Mouse (Mus musculus): ENCODE data around the gene Cstad. TPM values are rescaled to one million over a fixed set of nuclear protein-coding genes. Genes with fewer than 3 reads are reported as not detected.
A peak's percentile ranks its signal among the peaks of the same experiment; 100 is the strongest.

Gene Cstad
- polyA plus RNA-seq, 1 experiment from 2014 or later: 0.91 TPM

GRCm38 (mm10) chr2:30627338-30627737 is 32.5 kb downstream of the Cstad start:
- ATAC-seq (ENCODE audit: low FRiP score, low TSS enrichment): no peak

DNA sequence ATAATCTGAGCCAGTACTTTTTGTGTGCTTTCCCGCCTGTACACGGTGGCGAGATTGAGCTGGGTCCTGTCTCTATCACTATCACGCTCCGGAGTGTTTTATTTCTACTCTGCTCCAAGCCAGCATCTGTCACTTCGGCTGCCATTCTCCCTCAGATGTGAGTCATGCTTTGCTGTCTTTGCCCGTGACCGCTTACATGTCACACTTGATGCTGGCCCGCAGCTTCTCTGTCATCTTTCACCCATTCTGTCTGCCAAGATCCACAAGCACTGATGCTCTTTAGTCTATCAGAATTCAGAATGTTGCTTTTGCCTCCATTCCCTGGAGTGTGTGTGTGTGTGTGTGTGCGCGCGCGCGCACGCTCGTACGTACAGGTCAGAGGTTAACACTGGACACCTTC is 33.5 kb downstream of the Cstad start:
- no peak for ATAC-seq (ENCODE audit: low FRiP score, low TSS enrichment)
- no peak overlapping the region for H3K4me2 ChIP-seq (replicated peaks; ENCODE audit: low read depth, low read length)
- H3K4me1 ChIP-seq (ENCODE audit: control insufficient read depth, insufficient read depth, low read length): peaks cover 4% of the 10 kb centered on the region; the same call in 1 of the 2 replicates
- H3K9ac ChIP-seq (ENCODE audit: low read depth, low read length): no peak overlapping the region
- H3K4me3 ChIP-seq (ENCODE audit: low read length): no peak overlapping the region
- H3K9me3 ChIP-seq (ENCODE audit: control insufficient read depth, low read length): no peaks in the 10 kb centered on the region
- no peak overlapping the region for H3K27ac ChIP-seq (ENCODE audit: low read depth, low read length)
- H3K27me3 ChIP-seq (ENCODE audit: control insufficient read depth, insufficient read depth, low read length): no peaks in the 10 kb centered on the region
- 92% methylated on average over 17 of the region's 17 CpGs for WGBS
- no peaks in the 10 kb centered on the region for H3K36me3 ChIP-seq (ENCODE audit: control insufficient read depth, insufficient read depth, low read length)

More at GRCm38 (mm10) chr2:30627338-30627737, 32.5 kb downstream of the Cstad start:
- Histone ChIP-seq H3K9ac (ENCODE audit: low read depth, low read length) (no peak overlapping the region), H3K36me3 (ENCODE audit: control insufficient read depth, insufficient read depth, low read length) (no peaks in the 10 kb centered on the region), H3K9me3 (ENCODE audit: control insufficient read depth, low read length) (no peaks in the 10 kb centered on the region), H3K27ac (ENCODE audit: low read depth, low read length) (no peak overlapping the region), H3K4me1 (ENCODE audit: control insufficient read depth, insufficient read depth, low read length) (peaks cover 4% of the 10 kb centered on the region; the same call in 1 of the 2 replicates), H3K4me2 (replicated peaks; ENCODE audit: low read depth, low read length) (no peak overlapping the region), H3K27me3 (ENCODE audit: control insufficient read depth, insufficient read depth, low read length) (no peaks in the 10 kb centered on the region), H3K4me3 (ENCODE audit: low read length) (no peak overlapping the region)
- WGBS: 98% methylated on average over 3 of the region's 3 CpGs

DNA sequence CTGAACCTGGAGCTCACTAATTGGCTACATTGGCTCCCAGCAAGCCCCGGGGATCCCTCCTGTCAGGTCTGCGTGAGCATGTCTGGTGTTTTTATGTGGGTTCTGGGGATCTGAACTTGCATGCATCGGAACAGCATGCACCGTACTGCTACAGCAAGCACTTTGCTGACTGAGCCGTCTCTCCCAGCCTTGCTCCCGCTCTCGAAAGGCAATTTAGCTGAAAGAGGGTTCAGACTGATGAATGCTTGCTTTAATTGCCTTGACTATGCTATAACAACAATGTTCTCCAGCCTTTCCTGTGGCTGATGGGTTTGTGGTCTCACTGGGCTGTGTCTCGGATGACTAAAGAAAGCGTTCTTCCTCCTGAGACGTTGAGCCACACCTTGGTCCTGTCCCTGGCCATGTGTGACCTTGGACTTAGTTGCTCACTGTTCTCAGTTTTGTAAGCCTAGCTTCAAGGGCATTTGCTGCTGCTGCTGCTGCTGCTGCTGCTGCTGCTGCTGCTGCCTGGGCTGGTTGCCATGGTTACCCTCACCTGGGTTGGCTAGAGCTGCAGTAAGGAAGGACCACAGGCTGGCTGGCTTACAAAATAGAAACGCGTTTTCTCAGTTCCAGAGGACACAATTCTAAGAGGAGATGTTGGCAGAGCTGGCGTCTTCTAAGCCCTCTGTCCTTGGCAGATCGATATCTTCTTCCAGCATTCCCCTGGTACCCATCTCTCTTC is 34.4 kb downstream of the Cstad start:
- no peak overlapping the region for H3K4me2 ChIP-seq (replicated peaks; ENCODE audit: low read depth, low read length)
- H3K27me3 ChIP-seq (ENCODE audit: control insufficient read depth, insufficient read depth, low read length): no peaks in the 10 kb centered on the region
- H3K4me3 ChIP-seq (ENCODE audit: low read length): no peak overlapping the region
- H3K9ac ChIP-seq (ENCODE audit: low read depth, low read length): no peak overlapping the region
- 51% methylated on average over 14 of the region's 14 CpGs for WGBS
- H3K27ac ChIP-seq (ENCODE audit: low read depth, low read length): no peak overlapping the region
- peaks cover 4% of the 10 kb centered on the region; the same call in 1 of the 2 replicates for H3K4me1 ChIP-seq (ENCODE audit: control insufficient read depth, insufficient read depth, low read length)
- H3K36me3 ChIP-seq (ENCODE audit: control insufficient read depth, insufficient read depth, low read length): no peaks in the 10 kb centered on the region
- ATAC-seq (ENCODE audit: low FRiP score, low TSS enrichment): no peak
- no peaks in the 10 kb centered on the region for H3K9me3 ChIP-seq (ENCODE audit: control insufficient read depth, low read length)

- no peak for ATAC-seq (ENCODE audit: low FRiP score, low TSS enrichment)
- no peak overlapping the region for H3K9ac ChIP-seq (ENCODE audit: low read depth, low read length)
- H3K4me2 ChIP-seq (replicated peaks; ENCODE audit: low read depth, low read length): no peak overlapping the region
- H3K4me3 ChIP-seq (ENCODE audit: low read length): no peak overlapping the region
- H3K27me3 ChIP-seq (ENCODE audit: control insufficient read depth, insufficient read depth, low read length): no peaks in the 10 kb centered on the region
- peaks cover 4% of the 10 kb centered on the region; the same call in 1 of the 2 replicates for H3K4me1 ChIP-seq (ENCODE audit: control insufficient read depth, insufficient read depth, low read length)
- no peaks in the 10 kb centered on the region for H3K36me3 ChIP-seq (ENCODE audit: control insufficient read depth, insufficient read depth, low read length)
- WGBS: 43% methylated on average over 4 of the region's 4 CpGs
- no peak overlapping the region for H3K27ac ChIP-seq (ENCODE audit: low read depth, low read length)
- H3K9me3 ChIP-seq (ENCODE audit: control insufficient read depth, low read length): no peaks in the 10 kb centered on the region
These were observed 35.0 kb downstream of the Cstad start for GRCm38 (mm10) chr2:30629860-30630259.

DNA sequence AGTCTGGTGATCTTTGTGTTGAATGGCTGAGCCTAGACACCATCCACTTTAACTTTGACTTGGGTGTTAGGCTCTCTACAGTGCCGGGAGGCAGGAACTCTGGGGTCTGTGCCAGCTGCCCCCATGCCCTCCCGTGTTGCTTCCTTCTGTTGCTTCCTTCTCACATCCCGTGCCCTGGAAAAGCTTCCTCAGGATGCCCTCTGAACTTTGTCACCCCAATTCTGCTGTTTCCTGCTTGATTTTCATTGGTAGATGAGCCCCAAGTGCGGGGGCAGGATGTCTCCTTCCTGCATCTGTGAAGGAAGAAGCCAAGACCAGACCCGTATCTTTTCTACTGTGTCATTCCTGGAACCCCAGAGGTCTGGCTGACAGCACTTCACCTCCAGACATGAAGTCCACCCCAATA is 41.4 kb downstream of the Cstad start:
- Histone ChIP-seq H3K27ac (ENCODE audit: low read depth, low read length) (peak overlapping the region; percentile 56), H3K4me1 (ENCODE audit: control insufficient read depth, insufficient read depth, low read length) (peaks cover 21% of the 10 kb centered on the region), H3K9ac (ENCODE audit: low read depth, low read length) (no peak overlapping the region), H3K4me2 (replicated peaks; ENCODE audit: low read depth, low read length) (no peak overlapping the region), H3K4me3 (ENCODE audit: low read length) (no peak overlapping the region), H3K36me3 (ENCODE audit: control insufficient read depth, insufficient read depth, low read length) (no peaks in the 10 kb centered on the region), H3K27me3 (ENCODE audit: control insufficient read depth, insufficient read depth, low read length) (no peaks in the 10 kb centered on the region), H3K9me3 (ENCODE audit: control insufficient read depth, low read length) (no peaks in the 10 kb centered on the region)
- no peak for ATAC-seq (ENCODE audit: low FRiP score, low TSS enrichment)
- 58% methylated on average over 5 of the region's 5 CpGs for WGBS

DNA sequence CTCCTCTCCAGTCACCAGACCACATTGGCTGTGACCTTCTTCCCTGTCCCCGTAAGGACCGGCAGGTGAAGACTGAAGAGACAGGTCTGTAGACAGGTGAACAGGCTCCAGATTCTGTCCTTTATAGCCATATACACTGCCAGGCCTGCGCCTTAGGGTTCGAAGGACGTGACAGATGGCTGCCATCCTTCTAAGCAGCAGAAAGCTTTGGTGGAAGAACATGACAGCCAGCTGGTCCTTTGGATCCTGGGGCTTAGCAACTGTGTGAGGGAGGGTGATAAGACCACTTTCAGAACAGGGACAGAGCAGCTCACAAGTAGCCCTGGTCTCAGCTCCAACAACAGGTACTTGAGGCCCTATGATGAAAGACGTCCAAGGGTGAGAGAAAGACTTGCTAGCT is 43.2 kb downstream of the Cstad start:
- 85% methylated on average over 6 of the region's 6 CpGs for WGBS
- Histone ChIP-seq H3K4me1 (ENCODE audit: control insufficient read depth, insufficient read depth, low read length) (peaks cover 25% of the 10 kb centered on the region), H3K27ac (ENCODE audit: low read depth, low read length) (no peak overlapping the region), H3K9me3 (ENCODE audit: control insufficient read depth, low read length) (no peaks in the 10 kb centered on the region), H3K36me3 (ENCODE audit: control insufficient read depth, insufficient read depth, low read length) (no peaks in the 10 kb centered on the region), H3K4me3 (ENCODE audit: low read length) (no peak overlapping the region), H3K9ac (ENCODE audit: low read depth, low read length) (no peak overlapping the region), H3K4me2 (replicated peaks; ENCODE audit: low read depth, low read length) (no peak overlapping the region), H3K27me3 (ENCODE audit: control insufficient read depth, insufficient read depth, low read length) (no peaks in the 10 kb centered on the region)
- ATAC-seq (ENCODE audit: low FRiP score, low TSS enrichment): no peak

DNA sequence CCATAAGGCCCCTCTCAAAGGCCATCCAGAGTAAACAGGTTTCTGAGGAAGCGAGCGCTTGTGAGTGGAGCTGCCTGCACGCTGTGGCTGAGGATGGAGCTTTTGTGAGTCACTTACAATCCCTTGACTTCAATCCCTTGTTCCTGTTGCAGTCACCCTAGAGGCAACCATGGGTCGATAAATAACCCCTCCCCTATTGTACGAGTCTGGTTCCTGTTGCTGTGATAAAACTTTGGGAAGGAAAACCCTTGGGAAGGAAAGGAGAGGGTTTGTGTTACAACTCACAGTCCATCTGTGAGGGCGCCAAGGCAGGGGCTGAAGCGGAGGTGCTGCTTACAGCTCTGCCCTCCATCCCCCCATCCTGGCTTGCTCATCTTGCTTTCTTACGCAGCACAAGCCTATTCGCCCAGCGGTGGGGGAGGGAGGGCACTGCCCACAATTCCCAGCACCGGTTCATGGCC is 45.2 kb downstream of the Cstad start:
- H3K4me1 ChIP-seq (ENCODE audit: control insufficient read depth, insufficient read depth, low read length): peaks cover 25% of the 10 kb centered on the region
- peak overlapping the region; percentile 13; the same call in 1 of the 2 replicates for H3K4me2 ChIP-seq (replicated peaks; ENCODE audit: low read depth, low read length)
- 7% methylated on average over 11 of the region's 11 CpGs for WGBS
- no peaks in the 10 kb centered on the region for H3K36me3 ChIP-seq (ENCODE audit: control insufficient read depth, insufficient read depth, low read length)
- ATAC-seq (ENCODE audit: low FRiP score, low TSS enrichment): peak; percentile 22; the same call in 1 of the 2 replicates
- no peaks in the 10 kb centered on the region for H3K9me3 ChIP-seq (ENCODE audit: control insufficient read depth, low read length)
- no peaks in the 10 kb centered on the region for H3K27me3 ChIP-seq (ENCODE audit: control insufficient read depth, insufficient read depth, low read length)
- peak overlapping the region; percentile 69 for H3K27ac ChIP-seq (ENCODE audit: low read depth, low read length)
- H3K4me3 ChIP-seq (ENCODE audit: low read length): no peak overlapping the region
- H3K9ac ChIP-seq (ENCODE audit: low read depth, low read length): no peak overlapping the region

- ATAC-seq (ENCODE audit: low FRiP score, low TSS enrichment): no peak; the same call in 1 of the 2 replicates
- H3K4me1 ChIP-seq (ENCODE audit: control insufficient read depth, insufficient read depth, low read length): peaks cover 31% of the 10 kb centered on the region
- no peaks in the 10 kb centered on the region for H3K9me3 ChIP-seq (ENCODE audit: control insufficient read depth, low read length)
- H3K27me3 ChIP-seq (ENCODE audit: control insufficient read depth, insufficient read depth, low read length): no peaks in the 10 kb centered on the region
- no peak overlapping the region for H3K4me3 ChIP-seq (ENCODE audit: low read length)
- H3K27ac ChIP-seq (ENCODE audit: low read depth, low read length): no peak overlapping the region; the same call in 1 of the 2 replicates
- H3K36me3 ChIP-seq (ENCODE audit: control insufficient read depth, insufficient read depth, low read length): no peaks in the 10 kb centered on the region
- H3K4me2 ChIP-seq (replicated peaks; ENCODE audit: low read depth, low read length): no peak overlapping the region
- H3K9ac ChIP-seq (ENCODE audit: low read depth, low read length): no peak overlapping the region; the same call in 1 of the 2 replicates
- 8% methylated on average over 5 of the region's 5 CpGs for WGBS
These were observed 48.0 kb downstream of the Cstad start for GRCm38 (mm10) chr2:30642810-30643209.

GRCm38 (mm10) chr2:30643422-30643821 is 48.6 kb downstream of the Cstad start:
- ATAC-seq (ENCODE audit: low FRiP score, low TSS enrichment): no peak
- no peaks in the 10 kb centered on the region for H3K9me3 ChIP-seq (ENCODE audit: control insufficient read depth, low read length)
- 73% methylated on average over 7 of the region's 7 CpGs for WGBS
- H3K4me1 ChIP-seq (ENCODE audit: control insufficient read depth, insufficient read depth, low read length): peaks cover 36% of the 10 kb centered on the region
- H3K36me3 ChIP-seq (ENCODE audit: control insufficient read depth, insufficient read depth, low read length): no peaks in the 10 kb centered on the region
- no peak overlapping the region for H3K27ac ChIP-seq (ENCODE audit: low read depth, low read length)
- H3K4me3 ChIP-seq (ENCODE audit: low read length): no peak overlapping the region
- no peak overlapping the region for H3K4me2 ChIP-seq (replicated peaks; ENCODE audit: low read depth, low read length)
- no peaks in the 10 kb centered on the region for H3K27me3 ChIP-seq (ENCODE audit: control insufficient read depth, insufficient read depth, low read length)
- no peak overlapping the region for H3K9ac ChIP-seq (ENCODE audit: low read depth, low read length)
